ENCODE assay signal across 9 mouse cellular contexts in the genomic region with DNA sequence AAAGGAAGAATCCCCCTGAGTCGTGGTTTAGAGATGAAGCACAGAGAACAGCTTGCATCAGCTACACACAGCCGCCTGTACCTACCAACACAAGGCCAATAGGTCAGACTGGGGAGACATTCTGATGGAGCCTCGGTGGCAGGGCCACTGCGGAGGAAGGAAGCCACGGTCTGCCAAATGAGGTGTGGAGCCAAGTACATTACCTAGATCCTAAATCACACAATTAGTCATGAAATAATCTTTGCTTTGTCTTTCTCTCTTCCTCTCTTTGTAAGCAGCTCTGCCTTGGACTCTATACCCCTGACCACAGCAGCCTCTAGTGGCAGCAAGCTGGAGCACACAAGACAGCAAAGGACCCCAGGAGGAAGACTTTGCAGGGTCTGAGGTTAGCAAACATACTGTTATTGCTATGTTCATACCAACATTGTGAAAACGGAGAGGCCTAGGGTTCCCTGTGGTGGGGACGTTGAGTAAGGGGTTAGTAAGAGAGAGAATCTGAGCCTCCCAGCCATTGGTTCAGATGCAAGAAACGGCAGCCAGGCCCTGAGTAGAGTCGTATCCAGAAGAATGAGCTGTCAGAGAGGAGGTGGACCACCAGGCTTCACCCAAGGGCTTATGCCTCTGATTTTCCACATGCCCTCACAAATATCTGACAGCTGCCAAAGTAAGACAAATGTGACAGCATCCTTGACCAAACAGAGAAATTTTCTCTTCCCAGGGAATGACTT.
DNase-seq lines count a peak whose midpoint lies in the region; ATAC-seq and TF ChIP-seq lines count a peak whose summit lies in the region.
"Had no signal": no experiment of that assay in that cellular context is flagged by ENCODE, and none has a peak within 500 bp of the region (broad histone marks: within the 10 kb centered on the region; RNA-seq: fewer than 3 reads in every experiment).

No protein-coding gene starts in this region.

- peak; percentile 88 for TF ChIP-seq CTCF in kidney, postnatal 0 days (IDR thresholded peaks at IDR 0.05; ENCODE audit: low read depth)

- H3K9ac ChIP-seq in forebrain, embryonic 14.5 days (ENCODE audit: low read length): peak overlapping the region; percentile 32; the same call in 1 of the 2 replicates
- no peak overlapping the region for H3K9ac ChIP-seq in kidney, postnatal 0 days (ENCODE audit: low read depth, low read length)
- H3K9ac ChIP-seq: embryonic facial prominence, embryonic 15.5 days had no signal

- DNase-seq in ovary, postnatal 36 days (ENCODE audit: low spot score): peak; percentile 28
- no peak for DNase-seq in ovary, postnatal 10 days (ENCODE audit: low spot score)
- peak; percentile 84 for DNase-seq in forebrain, embryonic 14.5 days (ENCODE audit: low spot score)
- DNase-seq in kidney, postnatal 0 days (ENCODE audit: low spot score): peak; percentile 82
- peak; percentile 24 for DNase-seq in lung, postnatal 14 days
- peak; percentile 49 for DNase-seq in right cerebral cortex, postnatal 25 days
- DNase-seq in c-Kit-positive CD71-positive TER-119-positive erythroid progenitor cells, embryonic 14.5 days (ENCODE audit: low spot score): no peak

- WGBS in forebrain, embryonic 14.5 days: 62% methylated on average over 9 of the region's 9 CpGs
- 39% methylated on average over 9 of the region's 9 CpGs for WGBS in kidney, postnatal 0 days

- no peak overlapping the region for H3K4me2 ChIP-seq in forebrain, embryonic 14.5 days (ENCODE audit: low read length)
- H3K4me2 ChIP-seq in kidney, postnatal 0 days (ENCODE audit: low read length): no peak overlapping the region
- H3K4me2 ChIP-seq: embryonic facial prominence, embryonic 15.5 days had no signal

- no peaks in the 10 kb centered on the region for H3K4me1 ChIP-seq in forebrain, embryonic 14.5 days (ENCODE audit: control insufficient read depth, insufficient read depth, low read length)
- H3K4me1 ChIP-seq in kidney, postnatal 0 days (replicated peaks; ENCODE audit: insufficient read depth, low read length): no peaks in the 10 kb centered on the region
- H3K4me1 ChIP-seq: embryonic facial prominence, embryonic 15.5 days had no signal

- H3K27me3 ChIP-seq in forebrain, embryonic 14.5 days (replicated peaks; ENCODE audit: control insufficient read depth, insufficient read depth, low read length): no peaks in the 10 kb centered on the region
- H3K27me3 ChIP-seq in kidney, postnatal 0 days (ENCODE audit: insufficient read depth, low read length): no peaks in the 10 kb centered on the region
- H3K27me3 ChIP-seq: embryonic facial prominence, embryonic 15.5 days had no signal

- no peaks in the 10 kb centered on the region for H3K9me3 ChIP-seq in forebrain, embryonic 14.5 days (replicated peaks; ENCODE audit: control insufficient read depth, low read length)
- H3K9me3 ChIP-seq in kidney, postnatal 0 days (replicated peaks; ENCODE audit: low read length): no peaks in the 10 kb centered on the region
- H3K9me3 ChIP-seq: embryonic facial prominence, embryonic 15.5 days had no signal

- no peak overlapping the region for H3K27ac ChIP-seq in forebrain, embryonic 14.5 days (ENCODE audit: low read depth, low read length)
- no peak overlapping the region for H3K27ac ChIP-seq in kidney, postnatal 0 days
- H3K27ac ChIP-seq: embryonic facial prominence, embryonic 15.5 days had no signal

- no peaks in the 10 kb centered on the region for H3K36me3 ChIP-seq in forebrain, embryonic 14.5 days (ENCODE audit: control insufficient read depth, insufficient read depth, low read length)
- no peaks in the 10 kb centered on the region for H3K36me3 ChIP-seq in kidney, postnatal 0 days (ENCODE audit: insufficient read depth, low read length)
- H3K36me3 ChIP-seq: embryonic facial prominence, embryonic 15.5 days had no signal

- peak; percentile 75 for ATAC-seq in cerebellum, adult (ENCODE audit: insufficient number of reproducible peaks, low FRiP score, low TSS enrichment)
- ATAC-seq in forebrain, embryonic 14.5 days: peak; percentile 92
- ATAC-seq in kidney, postnatal 0 days (replicated peaks; ENCODE audit: low FRiP score, low read depth): 0 out of 2 replicates have a peak, but pooled peaks have one; percentile 46

- H3K4me3 ChIP-seq in forebrain, embryonic 14.5 days (ENCODE audit: low read depth, low read length): no peak overlapping the region
- no peak overlapping the region for H3K4me3 ChIP-seq in kidney, postnatal 0 days (replicated peaks; ENCODE audit: low read depth, low read length)
- H3K4me3 ChIP-seq: embryonic facial prominence, embryonic 15.5 days had no signal

Comparison
In these comparisons a context has a peak if more than half of its experiments do, and no peak if none do; other contexts are left out.
1. DNase-seq: peak in ovary, postnatal 36 days (single experiment), forebrain, embryonic 14.5 days (single experiment), kidney, postnatal 0 days (single experiment), lung, postnatal 14 days (single experiment) and right cerebral cortex, postnatal 25 days (single experiment); none in ovary, postnatal 10 days (single experiment) and c-Kit-positive CD71-positive TER-119-positive erythroid progenitor cells, embryonic 14.5 days (single experiment).
2. Peak in every context shown above with its lines, with median percentiles within 50 percentile points of each other: ATAC-seq.